Comparison of ENCODE assay signal across 30 mouse cellular contexts in the genomic region with DNA sequence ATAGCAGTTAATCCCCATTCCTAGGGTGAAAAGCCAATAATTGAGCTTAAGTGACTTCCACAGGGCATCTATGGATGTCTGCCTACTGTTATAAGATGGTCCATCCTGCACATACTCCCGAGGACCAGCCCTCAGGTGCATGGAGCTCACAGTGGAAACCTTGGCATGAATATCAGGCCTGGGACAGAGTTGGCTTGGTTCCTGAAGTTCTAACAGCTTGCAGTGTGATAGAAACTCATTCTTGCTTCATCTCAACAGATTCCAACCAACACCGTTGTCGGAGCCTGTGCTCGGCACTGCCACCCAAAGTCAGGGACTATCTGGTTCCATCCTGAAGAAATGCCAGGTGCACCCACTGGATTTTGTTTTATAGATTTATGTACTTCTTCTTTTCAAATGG.
DNase-seq lines count a peak whose midpoint lies in the region; ATAC-seq and TF ChIP-seq lines count a peak whose summit lies in the region.
"Had no signal": no experiment of that assay in that cellular context is flagged by ENCODE, and none has a peak within 500 bp of the region (broad histone marks: within the 10 kb centered on the region; RNA-seq: fewer than 3 reads in every experiment).

No protein-coding gene starts in this region.

- no peak overlapping the region for H3K27ac ChIP-seq in hindbrain, postnatal 0 days
- H3K27ac ChIP-seq in hindbrain, embryonic 13.5 days: no peak overlapping the region
- H3K27ac ChIP-seq: embryonic facial prominence, embryonic 12.5 days; forebrain, embryonic 10.5 days; forebrain, embryonic 15.5 days; heart, adult 2 months; hindbrain, embryonic 15.5 days; liver, embryonic 15.5 days; midbrain, embryonic 15.5 days; neural tube, embryonic 12.5 days; stomach, postnatal 0 days had no signal

- H3K36me3 ChIP-seq in hindbrain, postnatal 0 days (ENCODE audit: insufficient read depth, low read length): no peaks in the 10 kb centered on the region
- no peaks in the 10 kb centered on the region for H3K36me3 ChIP-seq in hindbrain, embryonic 13.5 days
- H3K36me3 ChIP-seq: embryonic facial prominence, embryonic 12.5 days; forebrain, embryonic 10.5 days; forebrain, embryonic 15.5 days; heart, embryonic 12.5 days; hindbrain, embryonic 15.5 days; liver, embryonic 15.5 days; midbrain, embryonic 15.5 days; neural tube, embryonic 12.5 days had no signal

- no peaks in the 10 kb centered on the region for H3K4me1 ChIP-seq in hindbrain, postnatal 0 days (ENCODE audit: insufficient read depth, low read length)
- H3K4me1 ChIP-seq in hindbrain, embryonic 13.5 days (replicated peaks): no peaks in the 10 kb centered on the region
- H3K4me1 ChIP-seq: embryonic facial prominence, embryonic 12.5 days; forebrain, embryonic 10.5 days; forebrain, embryonic 15.5 days; heart, embryonic 12.5 days; hindbrain, embryonic 15.5 days; liver, embryonic 15.5 days; midbrain, embryonic 15.5 days; neural tube, embryonic 12.5 days had no signal

- no peak overlapping the region for H3K4me3 ChIP-seq in hindbrain, postnatal 0 days (ENCODE audit: low read length)
- no peak overlapping the region for H3K4me3 ChIP-seq in hindbrain, embryonic 13.5 days
- H3K4me3 ChIP-seq: embryonic facial prominence, embryonic 12.5 days; forebrain, embryonic 10.5 days; forebrain, embryonic 15.5 days; heart, adult 2 months; heart, embryonic 12.5 days; hindbrain, embryonic 15.5 days; liver, embryonic 15.5 days; midbrain, embryonic 15.5 days; myocyte; neural tube, embryonic 12.5 days had no signal

- no peaks in the 10 kb centered on the region for H3K9me3 ChIP-seq in hindbrain, postnatal 0 days (ENCODE audit: low read length)
- H3K9me3 ChIP-seq in hindbrain, embryonic 13.5 days: no peaks in the 10 kb centered on the region
- H3K9me3 ChIP-seq: embryonic facial prominence, embryonic 12.5 days; forebrain, embryonic 10.5 days; forebrain, embryonic 15.5 days; hindbrain, embryonic 15.5 days; liver, embryonic 15.5 days; midbrain, embryonic 15.5 days; neural tube, embryonic 12.5 days had no signal

- ATAC-seq in hindbrain, postnatal 0 days: no peak
- ATAC-seq in hindbrain, embryonic 13.5 days (ENCODE audit: low FRiP score): no peak
- ATAC-seq: CD4-positive, CD25-positive, alpha-beta regulatory T cell, adult 4 months; forebrain, embryonic 15.5 days; midbrain, embryonic 15.5 days had no signal

- H3K9ac ChIP-seq in hindbrain, postnatal 0 days (replicated peaks; ENCODE audit: low read length): no peak overlapping the region
- H3K9ac ChIP-seq in hindbrain, embryonic 13.5 days: no peak overlapping the region
- H3K9ac ChIP-seq: embryonic facial prominence, embryonic 12.5 days; forebrain, embryonic 15.5 days; heart, embryonic 12.5 days; hindbrain, embryonic 15.5 days; liver, embryonic 15.5 days; lung, embryonic 14.5 days; midbrain, embryonic 15.5 days; neural tube, embryonic 12.5 days had no signal

- TF ChIP-seq CTCF in hindbrain, postnatal 0 days (IDR thresholded peaks at IDR 0.05; ENCODE audit: low read depth): no peak

- 72% methylated on average over 4 of the region's 4 CpGs for WGBS in hindbrain, postnatal 0 days
- 94% methylated on average over 4 of the region's 4 CpGs for WGBS in hindbrain, embryonic 13.5 days

- DNase-seq in hindbrain, postnatal 0 days (ENCODE audit: low spot score): peak; percentile 28
- DNase-seq in cerebellum, adult 11-12 months: peak; percentile 28
- DNase-seq in cerebellum, adult 9-10 months: peak; percentile 44
- DNase-seq in cerebellum, postnatal 36 days: peak; percentile 41 to 53
- DNase-seq in adrenal gland, postnatal 4 days (ENCODE audit: low spot score in 2 of 2): no peak
- DNase-seq in gastrocnemius, postnatal 36 days: no peak
- DNase-seq: adrenal gland, postnatal 25 days; gastrocnemius, postnatal 25 days; heart, adult 2 months; kidney, adult 9 months; kidney, postnatal 10 days; layer of hippocampus, postnatal 36 days; liver; lung, postnatal 14 days; right cerebral cortex, postnatal 4 days; thymus, adult 2 months; thymus, postnatal 4 days had no signal

- intact Hi-C loops in gastrocnemius, postnatal 36 days (cut with DNase I): no loop called here

- H3K4me2 ChIP-seq in hindbrain, postnatal 0 days (ENCODE audit: low read depth, low read length): no peak overlapping the region
- no peak overlapping the region for H3K4me2 ChIP-seq in hindbrain, embryonic 13.5 days
- H3K4me2 ChIP-seq: embryonic facial prominence, embryonic 12.5 days; forebrain, embryonic 15.5 days; heart, embryonic 12.5 days; hindbrain, embryonic 15.5 days; liver, embryonic 15.5 days; lung, embryonic 14.5 days; midbrain, embryonic 15.5 days; neural tube, embryonic 12.5 days had no signal

- no peaks in the 10 kb centered on the region for H3K27me3 ChIP-seq in hindbrain, postnatal 0 days (ENCODE audit: insufficient read depth, low read length)
- no peaks in the 10 kb centered on the region for H3K27me3 ChIP-seq in hindbrain, embryonic 13.5 days
- H3K27me3 ChIP-seq: embryonic facial prominence, embryonic 12.5 days; forebrain, embryonic 15.5 days; heart, embryonic 12.5 days; hindbrain, embryonic 15.5 days; liver, embryonic 15.5 days; midbrain, embryonic 15.5 days; neural tube, embryonic 12.5 days had no signal

Comparison
In these comparisons a context has a peak if more than half of its experiments do, and no peak if none do; other contexts are left out.
1. DNase-seq: peak in hindbrain, postnatal 0 days (single experiment), cerebellum, adult 11-12 months (single experiment), cerebellum, adult 9-10 months (single experiment) and cerebellum, postnatal 36 days (2 of 2); none in adrenal gland, postnatal 4 days (0 of 2) and gastrocnemius, postnatal 36 days (0 of 2).